Mouse (Mus musculus) left cerebral cortex, postnatal 10 days (tissue): Measurements from ENCODE around the gene Nectin2. TPM values are rescaled to one million over a fixed set of nuclear protein-coding genes. Genes with fewer than 3 reads are reported as not detected.

ENCODE experiments used
- DNase-seq, 2 experiments: peaks; one replicate each; pipeline ENCODE4 v3.0.0; 2021 to 2022; ENCODE audit warnings: low spot score in 2 of 2, mixed read lengths in 1 of 2; ENCODE audit errors: extremely low spot score in 1 of 2
- intact Hi-C: fragments of 180-260 bp; cut with DNase I; formaldehyde crosslinking; loops from one replicate; pipeline ENCODE4 v1.15.1; 2025
- total RNA-seq, 2 experiments: library from RNA; stranded (reverse); gene quantifications; 2 replicates each; pipeline ENCODE4 v1.2.3; 2021

Gene Nectin2
- total RNA-seq, 2 experiments from 2014 or later: 18.9 to 22.0 TPM

DNA sequence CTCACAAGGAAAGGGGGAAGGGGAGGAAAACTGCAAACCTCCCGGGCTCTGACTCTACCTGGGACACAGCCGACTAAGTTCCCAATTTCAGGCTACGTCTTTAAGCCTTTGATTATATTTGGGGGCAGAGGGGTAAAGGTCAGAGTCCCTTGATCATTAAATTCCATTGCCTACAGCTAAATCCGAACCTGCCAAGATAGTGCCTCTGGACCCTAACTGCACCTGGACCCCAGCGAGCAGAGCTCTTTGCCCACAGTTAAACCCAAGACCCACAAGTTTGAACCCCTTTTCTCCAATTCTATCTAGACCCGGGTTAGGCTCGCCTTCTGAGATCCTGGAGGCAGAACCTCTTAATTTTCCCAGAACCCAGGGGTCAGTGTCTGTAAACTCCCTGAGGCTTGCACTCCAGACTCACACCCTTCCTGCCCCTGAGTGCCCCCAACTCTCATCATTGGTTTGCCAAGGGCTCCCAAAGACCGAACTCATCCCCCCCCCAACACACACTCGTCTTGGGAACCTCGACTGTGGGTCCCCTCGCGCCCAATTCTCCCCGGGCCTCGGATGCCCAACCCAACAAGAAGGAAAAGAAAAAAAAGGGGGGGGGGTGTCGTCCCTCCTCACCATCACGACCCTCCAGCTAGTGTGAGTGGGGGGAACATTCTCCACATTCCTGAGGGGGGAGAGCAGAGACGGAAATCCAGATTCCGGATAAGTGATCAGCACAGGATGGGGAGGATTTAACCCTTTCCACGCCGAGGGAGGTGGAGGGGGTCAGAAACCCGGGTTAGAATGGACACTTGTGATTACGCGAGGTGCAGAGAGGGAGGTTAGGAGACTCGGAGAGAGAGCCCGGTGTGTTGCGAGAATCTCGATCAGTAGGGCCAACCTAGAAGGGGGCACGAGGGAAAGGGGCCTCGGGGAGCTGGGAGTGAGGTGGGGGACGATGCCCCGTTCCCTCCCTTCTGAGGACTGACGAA, 1.8 kb downstream of the Nectin2 start:
- intact Hi-C loops: no loop called here
- DNase-seq: peak in 1 of 2 experiments; percentile 62

GRCm38 (mm10) chr7:19747420-19748218, 2.7 kb downstream of the Nectin2 start:
- intact Hi-C loops: no loop called here
- peak in 1 of 2 experiments; percentile 55 for DNase-seq

- intact Hi-C loops: no loop called here
- peak in 1 of 2 experiments; percentile 37 for DNase-seq
Observed at GRCm38 (mm10) chr7:19746426-19747201, 3.7 kb downstream of the Nectin2 start.

- DNase-seq: no peak
- intact Hi-C loops: no loop called here
Observed at GRCm38 (mm10) chr7:19745971-19746370, 4.3 kb downstream of the Nectin2 start.

GRCm38 (mm10) chr7:19744590-19745385, 5.5 kb downstream of the Nectin2 start:
- intact Hi-C loops: no loop called here
- DNase-seq: peak in 1 of 2 experiments; percentile 68

DNA sequence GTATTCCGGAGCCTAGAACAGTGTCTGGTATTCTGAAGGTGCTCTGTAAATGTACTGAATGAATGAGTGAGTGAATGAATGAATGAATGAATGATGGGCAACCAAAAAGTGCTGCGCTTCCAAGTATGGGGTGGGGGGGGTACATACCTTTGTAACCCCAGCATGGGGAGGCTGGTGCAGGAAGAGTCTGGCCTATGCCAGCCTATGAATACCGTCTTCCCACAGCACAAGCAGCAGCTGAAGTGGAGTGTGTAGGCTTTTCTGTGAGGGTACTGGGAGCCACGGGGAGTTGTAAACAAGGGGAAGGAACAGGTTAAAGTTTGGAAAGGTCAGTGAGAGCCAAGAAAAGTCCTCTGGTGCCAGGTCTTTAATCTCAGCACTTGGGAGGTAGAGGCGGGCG, 6.5 kb downstream of the Nectin2 start:
- intact Hi-C loops: no loop called here

GRCm38 (mm10) chr7:19742468-19742867, 7.8 kb downstream of the Nectin2 start:
- intact Hi-C loops: no loop called here
- no peak for DNase-seq

More for the DNA sequence above, 6.5 kb downstream of the Nectin2 start:
- DNase-seq: no peak

DNA sequence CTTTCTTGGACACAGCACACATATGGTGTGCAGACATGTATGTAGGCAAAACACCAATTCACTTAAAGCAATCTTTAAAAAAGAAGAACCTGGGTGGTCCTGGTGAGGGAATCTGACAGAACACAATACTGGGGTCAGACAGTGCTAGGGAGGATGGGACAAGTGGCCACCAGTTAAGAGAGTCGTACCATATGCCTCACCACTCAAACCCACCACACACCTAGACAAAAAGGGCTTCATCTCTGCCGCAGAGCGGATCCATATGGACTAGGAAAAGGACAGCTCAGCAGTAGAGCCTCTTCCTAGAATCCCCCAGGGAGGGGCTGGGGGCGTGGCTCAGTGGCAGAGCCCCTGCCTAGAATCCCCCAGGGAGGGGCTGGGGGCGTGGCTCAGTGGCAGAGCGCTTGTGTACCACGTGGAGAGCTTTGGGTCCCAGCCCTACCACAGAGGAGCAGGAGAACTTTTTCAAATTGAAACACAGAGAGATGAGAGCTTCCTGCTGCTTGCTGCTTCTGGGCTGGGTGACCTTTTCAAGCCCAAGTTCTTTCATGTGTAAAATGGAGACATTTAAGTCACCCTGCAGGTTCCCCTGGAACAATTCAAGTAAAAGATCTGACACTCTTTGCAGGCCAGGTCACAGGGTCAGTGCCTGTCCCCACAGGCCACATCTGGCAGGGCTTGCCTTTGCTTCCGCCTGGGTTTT, 8.8 kb downstream of the Nectin2 start:
- DNase-seq: peak in 1 of 2 experiments; percentile 72
- intact Hi-C loops: no loop called here

GRCm38 (mm10) chr7:19740269-19740668, 10.0 kb downstream of the Nectin2 start:
- intact Hi-C loops: no loop called here

DNA sequence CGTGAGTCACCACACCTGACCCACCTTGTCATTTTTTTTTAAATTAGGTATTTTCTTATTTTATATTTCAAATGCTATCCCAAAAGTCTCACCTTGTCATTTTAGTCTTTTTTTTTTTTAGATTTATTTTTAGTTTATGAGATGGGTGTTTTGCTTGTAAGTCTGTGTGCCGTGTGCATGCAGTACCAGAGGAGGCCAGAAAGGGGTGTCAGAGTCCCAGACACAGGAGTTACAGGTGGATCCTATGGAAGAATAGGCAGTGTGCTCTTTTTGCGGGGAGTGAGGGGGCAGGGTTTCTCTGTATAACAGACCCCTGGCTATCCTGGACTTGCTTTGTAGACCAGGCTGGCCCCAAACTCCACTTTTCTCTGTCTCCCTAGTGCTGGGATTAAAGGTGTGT, 11.5 kb downstream of the Nectin2 start:
- DNase-seq: no peak
- intact Hi-C loops: no loop called here

More at GRCm38 (mm10) chr7:19740269-19740668, 10.0 kb downstream of the Nectin2 start:
- peak in 1 of 2 experiments; percentile 65 for DNase-seq

DNA sequence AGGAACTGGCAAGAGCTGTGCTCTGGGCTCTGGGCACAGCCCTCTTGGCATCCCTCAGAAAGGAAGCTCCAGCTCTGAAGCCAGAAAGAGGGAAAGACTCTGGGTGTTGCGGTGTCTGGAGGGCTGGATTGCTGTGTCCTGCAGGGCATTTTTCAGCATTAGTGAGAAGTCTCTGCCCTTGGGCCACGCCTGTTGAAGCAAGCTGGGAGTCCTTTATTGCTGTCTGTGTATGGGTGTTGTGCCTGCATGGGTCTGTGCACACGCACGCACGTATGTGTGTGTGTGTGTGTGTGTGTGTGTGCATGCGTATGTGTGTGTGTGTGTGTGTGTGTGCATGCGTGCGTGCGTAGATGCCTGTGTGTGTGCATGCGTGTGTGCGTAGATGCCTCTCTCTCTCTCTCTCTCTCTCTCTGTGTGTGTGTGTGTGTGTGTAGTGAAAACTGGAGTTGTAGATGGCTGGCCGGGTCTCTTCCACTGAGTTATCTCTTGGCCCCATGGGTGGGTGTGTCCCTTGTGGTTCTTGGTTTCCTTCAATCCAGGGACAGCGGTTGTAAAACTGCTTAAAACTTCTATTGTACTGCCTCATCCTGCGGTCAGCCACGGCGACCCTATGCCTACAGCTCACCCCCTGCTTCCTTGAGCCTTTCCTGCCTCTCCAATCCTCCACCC, 13.8 kb downstream of the Nectin2 start:
- DNase-seq: no peak
- intact Hi-C loops: no loop called here

GRCm38 (mm10) chr7:19734178-19734666, 16.1 kb downstream of the Nectin2 start:
- intact Hi-C loops: no loop called here
- DNase-seq: no peak

DNA sequence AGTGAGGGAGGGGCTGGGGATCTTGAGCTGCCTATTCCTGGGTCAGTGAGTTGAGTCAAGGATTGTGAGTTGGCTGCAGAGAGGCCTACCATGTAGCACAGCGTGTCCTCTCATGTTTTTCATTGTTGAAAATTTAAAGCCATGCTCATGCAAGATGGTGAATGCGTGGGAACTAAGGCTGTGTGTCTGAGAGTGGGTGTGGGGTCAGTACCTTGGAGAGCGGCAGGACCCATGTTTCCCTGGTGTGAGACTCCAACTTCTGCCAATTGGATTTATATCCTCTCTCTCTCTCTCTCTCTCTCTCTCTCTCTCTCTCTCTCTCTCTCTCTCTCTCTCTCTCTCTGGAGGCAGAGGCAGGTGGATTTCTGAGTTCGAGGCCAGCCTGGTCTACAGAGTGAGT, 23.7 kb downstream of the Nectin2 start:
- no peak for DNase-seq

DNA sequence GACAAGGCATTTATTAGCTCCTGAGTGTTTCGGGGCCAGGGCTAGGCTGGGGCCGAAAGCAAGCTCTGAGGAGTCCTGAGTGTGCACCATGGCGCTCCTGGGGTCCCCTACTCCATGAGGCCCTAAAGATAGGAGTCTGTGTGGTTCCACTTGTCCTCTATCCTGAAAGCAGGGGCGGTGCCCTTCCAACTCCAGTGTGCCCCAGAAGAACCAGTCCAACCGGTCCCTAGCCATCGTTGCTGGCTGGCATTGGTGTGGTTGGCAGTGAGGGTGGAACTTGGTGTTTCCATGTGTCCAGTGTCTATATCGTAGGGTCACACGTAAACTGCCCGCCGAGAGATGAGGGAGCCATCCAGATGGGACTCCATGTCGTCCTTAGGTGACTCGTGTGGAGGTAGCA, 26.1 kb downstream of the Nectin2 start:
- intact Hi-C loops: no loop called here
- DNase-seq: no peak

More for the DNA sequence above, 23.7 kb downstream of the Nectin2 start:
- intact Hi-C loops: no loop called here

DNA sequence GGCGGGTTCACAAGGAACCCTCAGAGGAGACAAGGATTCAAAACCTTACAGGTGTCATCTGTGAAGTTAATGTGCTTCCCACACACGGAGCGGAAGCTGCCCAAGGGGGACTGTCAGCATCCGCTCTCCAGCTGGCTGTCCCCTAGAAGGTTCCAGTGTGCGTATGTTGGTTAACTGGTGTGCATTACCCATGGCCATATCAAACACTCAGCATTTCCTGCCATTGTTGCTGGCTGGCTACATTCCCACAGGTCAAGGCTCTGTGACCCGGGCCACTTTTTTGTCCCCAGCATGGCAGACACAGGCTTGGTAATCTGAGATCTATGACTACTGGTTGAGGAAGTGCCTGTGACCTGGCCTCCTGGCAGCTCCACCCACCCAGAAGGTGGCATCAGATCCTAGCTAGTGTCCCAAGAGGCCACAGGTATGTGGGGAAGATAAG, 27.5 kb downstream of the Nectin2 start:
- DNase-seq: peak in 1 of 2 experiments; percentile 71
- intact Hi-C loops: no loop called here

DNA sequence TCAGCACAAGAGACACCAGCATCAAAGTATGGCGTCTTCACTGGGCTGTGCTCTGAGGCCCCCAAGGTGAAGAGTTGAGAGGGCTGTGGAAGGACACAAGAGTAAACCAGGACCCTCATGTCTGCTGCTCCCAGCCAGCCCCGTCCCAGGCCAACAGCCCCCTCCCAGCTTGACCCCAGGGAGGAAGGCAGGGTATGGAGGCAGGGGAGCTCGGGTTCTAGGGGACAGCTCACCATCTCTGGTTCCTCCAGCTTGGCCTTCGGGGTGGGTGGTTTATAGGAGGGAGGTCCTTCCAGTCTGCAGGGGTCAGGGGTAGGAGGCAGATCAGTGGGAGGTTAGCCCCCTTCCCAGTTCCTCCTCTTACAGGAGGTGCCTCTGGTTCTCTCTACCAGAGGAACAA, 31.1 kb downstream of the Nectin2 start:
- intact Hi-C loops: no loop called here
- DNase-seq: no peak
